8 mouse cellular contexts compared by ENCODE assay signal in the genomic region with DNA sequence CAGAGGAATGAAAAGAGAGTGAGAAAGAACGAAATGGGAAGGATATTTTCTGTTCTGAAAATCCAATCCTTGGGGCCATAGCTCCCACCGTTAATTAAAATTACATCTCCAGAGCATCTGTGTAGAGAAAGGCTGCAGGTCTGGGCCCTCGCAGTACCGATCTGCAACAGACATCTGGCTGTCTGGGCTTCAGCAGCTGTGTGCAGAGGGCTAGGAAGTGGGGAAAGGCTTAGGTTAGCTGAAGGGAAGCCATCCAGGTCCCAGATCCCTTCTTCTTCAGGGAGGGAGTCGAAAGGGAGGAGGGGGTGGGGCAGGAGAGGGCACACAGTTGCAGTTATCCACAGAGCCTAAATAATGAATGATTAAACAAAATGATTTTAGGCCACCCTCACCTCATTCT. TPM values are rescaled to one million over a fixed set of nuclear protein-coding genes. Genes with fewer than 3 reads are reported as not detected.
A peak's percentile ranks its signal among the peaks of the same experiment; 100 is the strongest.
DNase-seq lines count a peak whose midpoint lies in the region; ATAC-seq and TF ChIP-seq lines count a peak whose summit lies in the region.

No protein-coding gene starts in this region.

- H3K4me3 ChIP-seq in testis, adult 2 months (ENCODE audit: control insufficient read depth, low read depth, low read length): peak overlapping the region; percentile 93; the same call in 1 of the 2 replicates
- H3K4me3 ChIP-seq in limb, embryonic 13.5 days: peak overlapping the region; percentile 72
- H3K4me3 ChIP-seq in stomach, postnatal 0 days (ENCODE audit: low read depth, low read length): no peak overlapping the region; the same call in 1 of the 2 replicates

- peak; percentile 50 for ATAC-seq in frontal cortex, adult (ENCODE audit: low TSS enrichment)
- peak; percentile 61 for ATAC-seq in limb, embryonic 13.5 days (ENCODE audit: low FRiP score, low read depth)
- ATAC-seq in stomach, postnatal 0 days (ENCODE audit: low FRiP score, low TSS enrichment): no peak

- peak overlapping the region; percentile 84 for H3K4me2 ChIP-seq in limb, embryonic 13.5 days (replicated peaks)
- peak overlapping the region; percentile 81; the same call in 1 of the 2 replicates for H3K4me2 ChIP-seq in stomach, postnatal 0 days (replicated peaks; ENCODE audit: low read depth)

- peaks cover 8% of the 10 kb centered on the region; the same call in 1 of the 2 replicates for H3K4me1 ChIP-seq in testis, adult 2 months (ENCODE audit: control insufficient read depth, insufficient read depth, low read length)
- H3K4me1 ChIP-seq in limb, embryonic 13.5 days: no peaks in the 10 kb centered on the region; the same call in 1 of the 2 replicates
- H3K4me1 ChIP-seq in stomach, postnatal 0 days (replicated peaks; ENCODE audit: control insufficient read depth, insufficient read depth): no peaks in the 10 kb centered on the region

- no peak for DNase-seq in frontal cortex, postnatal 14 days (ENCODE audit: low spot score in 2 of 2)
- no peak for DNase-seq in testis, postnatal 14 days (ENCODE audit: low spot score)
- no peak for DNase-seq in stomach, postnatal 0 days (ENCODE audit: low spot score)
- no peak for DNase-seq in layer of hippocampus, adult 8-10 months (ENCODE audit: low spot score in 2 of 2)
- no peak for DNase-seq in right cerebral cortex, postnatal 25 days

- no peak overlapping the region for H3K27ac ChIP-seq in testis, adult 2 months (ENCODE audit: control insufficient read depth, insufficient read depth, low read depth, low read length)
- 0 out of 2 replicates have a peak overlapping the region, but pooled peaks have one; percentile 39 for H3K27ac ChIP-seq in limb, embryonic 13.5 days
- H3K27ac ChIP-seq in stomach, postnatal 0 days (replicated peaks): no peak overlapping the region

- no peaks in the 10 kb centered on the region for H3K36me3 ChIP-seq in testis, adult 2 months (ENCODE audit: control insufficient read depth, insufficient read depth, low read length)
- H3K36me3 ChIP-seq in limb, embryonic 13.5 days: no peaks in the 10 kb centered on the region
- no peaks in the 10 kb centered on the region for H3K36me3 ChIP-seq in stomach, postnatal 0 days (ENCODE audit: control insufficient read depth, insufficient read depth, low read length)

- TF ChIP-seq CTCF in testis, adult 2 months (IDR thresholded peaks at IDR 0.05; ENCODE audit: control insufficient read depth, insufficient read depth, insufficient replicate concordance, low read depth, low read length): no peak
- no peak for TF ChIP-seq CTCF in stomach, postnatal 0 days (IDR thresholded peaks at IDR 0.05; ENCODE audit: low read depth)

- no peak for TF ChIP-seq POLR2A in testis, adult 2 months (IDR thresholded peaks at IDR 0.05; ENCODE audit: control insufficient read depth, low read depth, low read length)

- H3K27me3 ChIP-seq in testis, adult 2 months (ENCODE audit: control insufficient read depth, insufficient read depth, low read length): no peaks in the 10 kb centered on the region
- H3K27me3 ChIP-seq in limb, embryonic 13.5 days: no peaks in the 10 kb centered on the region
- no peaks in the 10 kb centered on the region for H3K27me3 ChIP-seq in stomach, postnatal 0 days (ENCODE audit: control insufficient read depth, insufficient read depth, low read length)

- WGBS in limb, embryonic 13.5 days: 0% methylated on average over 5 of the region's 5 CpGs
- WGBS in stomach, postnatal 0 days: 4% methylated on average over 5 of the region's 5 CpGs

- no peak for TF ChIP-seq EP300 in stomach, postnatal 0 days (optimal IDR thresholded peaks at IDR 0.05)

- peak overlapping the region; percentile 68 for H3K9ac ChIP-seq in limb, embryonic 13.5 days
- peak overlapping the region; percentile 35; the same call in 1 of the 2 replicates for H3K9ac ChIP-seq in stomach, postnatal 0 days (ENCODE audit: low read length)

- no peaks in the 10 kb centered on the region for H3K9me3 ChIP-seq in limb, embryonic 13.5 days
- H3K9me3 ChIP-seq in stomach, postnatal 0 days (ENCODE audit: control insufficient read depth, low read length): no peaks in the 10 kb centered on the region

RNA-seq across cellular contexts. Expression of gene Tmem169, which starts 0.4 kb away (rescaled TPM):
- polyA plus RNA-seq in testis, adult 2 months (2012; rRNA removed): 0.08 and 0.17 TPM in 2 replicates
- polyA plus RNA-seq in limb, embryonic 13.5 days (2015; fragmentation: Nextera tagmentation; extraction: Ambion mirVana): 6.3 and 7.2 TPM in 2 replicates
- 0.69 and 0.87 TPM in 2 replicates for polyA plus RNA-seq in stomach, postnatal 0 days (2015; fragmentation: Nextera tagmentation; extraction: Ambion mirVana)
- total RNA-seq in layer of hippocampus, adult 8-10 months (2022): 10 to 100 TPM; 11.6 to 17.4 (median 13.2) TPM

RNA-seq across cellular contexts. Expression of gene Pecr, which starts 0.4 kb away (rescaled TPM):
- 1.5 and 1.9 TPM in 2 replicates for polyA plus RNA-seq in testis, adult 2 months (2012; rRNA removed)
- polyA plus RNA-seq in limb, embryonic 13.5 days (2015; fragmentation: Nextera tagmentation; extraction: Ambion mirVana): 35.8 and 37.5 TPM in 2 replicates
- polyA plus RNA-seq in stomach, postnatal 0 days (2015; fragmentation: Nextera tagmentation; extraction: Ambion mirVana): 44.0 and 44.8 TPM in 2 replicates
- 1 to 10 TPM; 4.4 to 7.6 (median 6.3) TPM for total RNA-seq in layer of hippocampus, adult 8-10 months (2022)

RNA-seq across cellular contexts. Expression of gene Xrcc5, which starts 22.7 kb away (rescaled TPM):
- polyA plus RNA-seq in testis, adult 2 months (2012; rRNA removed): 3.2 and 3.7 TPM in 2 replicates
- polyA plus RNA-seq in limb, embryonic 13.5 days (2015; fragmentation: Nextera tagmentation; extraction: Ambion mirVana): 56.3 and 56.8 TPM in 2 replicates
- 21.1 and 23.5 TPM in 2 replicates for polyA plus RNA-seq in stomach, postnatal 0 days (2015; fragmentation: Nextera tagmentation; extraction: Ambion mirVana)
- 10 to 100 TPM; 16.1 to 19.2 (median 16.6) TPM for total RNA-seq in layer of hippocampus, adult 8-10 months (2022)

Comparison
In these comparisons a context has a peak if more than half of its experiments do, and no peak if none do; other contexts are left out.
1. RNA of gene Pecr, which starts 0.4 kb away (polyA plus RNA-seq): 44.0 to 44.8 TPM in stomach, postnatal 0 days and 35.8 to 37.5 TPM in limb, embryonic 13.5 days; 1.5 to 1.9 TPM in testis, adult 2 months; every median in the first group is over 10 times any median in the second.